Comparison of ENCODE assay signal across 26 mouse cellular contexts in the genomic region with DNA sequence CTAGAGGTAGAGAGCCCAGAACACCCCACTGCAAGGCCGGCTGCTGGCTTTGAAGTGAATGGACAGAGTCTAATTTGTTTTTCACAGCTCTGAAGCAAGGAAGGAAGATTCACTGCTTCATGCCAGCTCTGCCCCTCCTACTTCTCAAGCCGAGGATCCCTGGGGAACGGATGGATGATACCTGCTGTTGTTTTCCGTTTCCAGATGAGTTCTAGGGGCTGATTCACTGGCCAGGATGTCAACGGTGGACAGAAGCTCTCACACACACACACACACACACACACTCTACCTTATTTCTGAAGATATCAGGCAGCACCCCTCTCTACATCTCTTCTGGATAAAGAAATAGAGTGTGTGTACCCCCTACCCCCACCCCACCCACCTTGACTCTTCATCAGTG.
A peak's percentile ranks its signal among the peaks of the same experiment; 100 is the strongest.
DNase-seq lines count a peak whose midpoint lies in the region; ATAC-seq and TF ChIP-seq lines count a peak whose summit lies in the region.
"Had no signal": no experiment of that assay in that cellular context is flagged by ENCODE, and none has a peak within 500 bp of the region (broad histone marks: within the 10 kb centered on the region; RNA-seq: fewer than 3 reads in every experiment).

No protein-coding gene starts in this region.

- H3K9ac ChIP-seq in heart, embryonic 12.5 days: no peak overlapping the region
- no peak overlapping the region for H3K9ac ChIP-seq in kidney, embryonic 16.5 days (replicated peaks; ENCODE audit: low read length)
- H3K9ac ChIP-seq: embryonic facial prominence, embryonic 13.5 days; embryonic facial prominence, embryonic 15.5 days; forebrain, embryonic 12.5 days had no signal

- no peak for ATAC-seq in heart, embryonic 12.5 days (ENCODE audit: insufficient number of reproducible peaks, low FRiP score)
- ATAC-seq in kidney, embryonic 16.5 days (ENCODE audit: low FRiP score, low TSS enrichment): no peak
- ATAC-seq: CD4-positive, CD25-positive, alpha-beta regulatory T cell, adult 4 months; forebrain, embryonic 14.5 days; forebrain, embryonic 16.5 days had no signal

- no peak overlapping the region for H3K27ac ChIP-seq in heart, embryonic 12.5 days (ENCODE audit: poor library complexity, severe bottlenecking)
- H3K27ac ChIP-seq in kidney, adult 2 months (ENCODE audit: insufficient read depth, low read depth, low read length): no peak overlapping the region
- H3K27ac ChIP-seq in kidney, embryonic 16.5 days (ENCODE audit: low read length): no peak overlapping the region
- H3K27ac ChIP-seq: embryonic facial prominence, embryonic 13.5 days; embryonic facial prominence, embryonic 15.5 days; forebrain, embryonic 10.5 days; forebrain, embryonic 12.5 days had no signal

- no peak overlapping the region for H3K4me3 ChIP-seq in heart, embryonic 12.5 days
- no peak overlapping the region for H3K4me3 ChIP-seq in kidney, adult 2 months (ENCODE audit: insufficient read depth, low read depth, low read length)
- H3K4me3 ChIP-seq in kidney, embryonic 16.5 days (ENCODE audit: low read length): no peak overlapping the region
- H3K4me3 ChIP-seq: embryonic facial prominence, embryonic 13.5 days; embryonic facial prominence, embryonic 15.5 days; erythroblast, embryonic 14.5 days; forebrain, embryonic 10.5 days; forebrain, embryonic 12.5 days had no signal

- no peak for TF ChIP-seq POLR2A in kidney, adult 2 months (IDR thresholded peaks at IDR 0.05; ENCODE audit: low read depth, low read length)

- DNase-seq in heart, adult 11 months: peak; percentile 79
- peak; percentile 35 for DNase-seq in kidney, adult 2 months
- peak; percentile 19 for DNase-seq in NIH3T3 (ENCODE audit: low read depth)
- DNase-seq: adrenal gland, adult 2 months; adrenal gland, postnatal 10 days; adrenal gland, postnatal 25 days; B cell, adult 2 months; cerebellum, adult 11 months; cerebellum, adult 18-20 months; cerebellum, adult 8-10 months; cerebellum, adult 9-11 months; cerebellum, postnatal 14 days; cerebellum, postnatal 36 days; embryo, embryonic 11 days had no signal

- H3K4me1 ChIP-seq in heart, embryonic 12.5 days (replicated peaks): 0 out of 2 replicates have a peak, but pooled peaks cover 3% of the 10 kb centered on the region
- 0 out of 2 replicates have a peak, but pooled peaks cover 11% of the 10 kb centered on the region for H3K4me1 ChIP-seq in kidney, adult 2 months (ENCODE audit: control insufficient read depth, insufficient read depth, low read length)
- no peaks in the 10 kb centered on the region for H3K4me1 ChIP-seq in kidney, embryonic 16.5 days (ENCODE audit: insufficient read depth, low read length)
- H3K4me1 ChIP-seq: embryonic facial prominence, embryonic 13.5 days; embryonic facial prominence, embryonic 15.5 days had no signal

- H3K36me3 ChIP-seq in heart, embryonic 12.5 days: no peaks in the 10 kb centered on the region
- no peaks in the 10 kb centered on the region for H3K36me3 ChIP-seq in kidney, adult 2 months (ENCODE audit: control insufficient read depth, insufficient read depth, low read length)
- H3K36me3 ChIP-seq in kidney, embryonic 16.5 days (ENCODE audit: insufficient read depth, low read length): no peaks in the 10 kb centered on the region
- H3K36me3 ChIP-seq: embryonic facial prominence, embryonic 13.5 days; embryonic facial prominence, embryonic 15.5 days; forebrain, embryonic 10.5 days; forebrain, embryonic 12.5 days; G1E had no signal

- H3K4me2 ChIP-seq in heart, embryonic 12.5 days: no peak overlapping the region
- H3K4me2 ChIP-seq in kidney, embryonic 16.5 days (replicated peaks; ENCODE audit: low read depth, low read length): no peak overlapping the region
- H3K4me2 ChIP-seq: embryonic facial prominence, embryonic 13.5 days; embryonic facial prominence, embryonic 15.5 days; forebrain, embryonic 12.5 days had no signal

- no peaks in the 10 kb centered on the region for H3K9me3 ChIP-seq in heart, embryonic 12.5 days (replicated peaks)
- no peaks in the 10 kb centered on the region for H3K9me3 ChIP-seq in kidney, embryonic 16.5 days (ENCODE audit: low read length)
- H3K9me3 ChIP-seq: embryonic facial prominence, embryonic 13.5 days; embryonic facial prominence, embryonic 15.5 days; forebrain, embryonic 10.5 days; forebrain, embryonic 12.5 days; G1E had no signal

- TF ChIP-seq CTCF in kidney, adult 2 months (conservative IDR thresholded peaks at IDR 0.05; ENCODE audit: insufficient read depth, insufficient read length, low read depth, low read length): no peak

- no peaks in the 10 kb centered on the region for H3K27me3 ChIP-seq in heart, embryonic 12.5 days (replicated peaks)
- no peaks in the 10 kb centered on the region for H3K27me3 ChIP-seq in kidney, adult 2 months (replicated peaks; ENCODE audit: control insufficient read depth, insufficient read depth, low read length)
- no peaks in the 10 kb centered on the region; the same call in 1 of the 2 replicates for H3K27me3 ChIP-seq in kidney, embryonic 16.5 days (ENCODE audit: insufficient read depth, low read length)
- H3K27me3 ChIP-seq: CH12.LX; embryonic facial prominence, embryonic 13.5 days; embryonic facial prominence, embryonic 15.5 days; forebrain, embryonic 12.5 days had no signal

- 56% methylated on average over 5 of the region's 5 CpGs for whole genome bisulfite sequencing in heart, embryonic 12.5 days
- WGBS in kidney, adult 2 months: 63% methylated on average over 5 of the region's 5 CpGs
- 24% methylated on average over 5 of the region's 5 CpGs for WGBS in kidney, embryonic 16.5 days

Comparison
In these comparisons a context has a peak if more than half of its experiments do, and no peak if none do; other contexts are left out.
1. DNase-seq: peak in every context shown above with its lines; median percentile 79 in heart, adult 11 months; 35 in kidney, adult 2 months; 19 in NIH3T3.